Mouse (Mus musculus): Measurements from ENCODE around the gene Zfp691. TPM values are rescaled to one million over a fixed set of nuclear protein-coding genes. Genes with fewer than 3 reads are reported as not detected.

Gene Zfp691
- polyA plus RNA-seq, 1 experiment = 19.1 TPM

GRCm38 (mm10) chr4:119142230-119142871 lies 31.6 kb downstream of the Zfp691 start:
- peak; percentile 44 for DNase-seq
- H3K36me3 ChIP-seq (ENCODE audit: control insufficient read depth, insufficient read depth, low read length) = no peaks in the 10 kb centered on the region
- 70% methylated on average over 24 of the region's 24 CpGs for WGBS
- no peaks in the 10 kb centered on the region for H3K27me3 ChIP-seq (ENCODE audit: control insufficient read depth, insufficient read depth, low read length)
- no peak overlapping the region for H3K27ac ChIP-seq (ENCODE audit: control insufficient read depth, insufficient read depth, low read length)
- H3K4me1 ChIP-seq (replicated peaks; ENCODE audit: control insufficient read depth, insufficient read depth, low read length) = no peaks in the 10 kb centered on the region
- no peak overlapping the region for H3K4me3 ChIP-seq (ENCODE audit: control insufficient read depth, insufficient read depth, low read length)
- TF ChIP-seq POLR2A (IDR thresholded peaks at IDR 0.05; ENCODE audit: control insufficient read depth, extremely low read depth, insufficient read depth, low read length, poor library complexity) (no peak), CTCF (IDR thresholded peaks at IDR 0.05; ENCODE audit: borderline replicate concordance, control insufficient read depth, extremely low read depth, insufficient read depth, low read length, poor library complexity) (0 out of 2 replicates have a peak, but pooled peaks have one; percentile 28)

DNA sequence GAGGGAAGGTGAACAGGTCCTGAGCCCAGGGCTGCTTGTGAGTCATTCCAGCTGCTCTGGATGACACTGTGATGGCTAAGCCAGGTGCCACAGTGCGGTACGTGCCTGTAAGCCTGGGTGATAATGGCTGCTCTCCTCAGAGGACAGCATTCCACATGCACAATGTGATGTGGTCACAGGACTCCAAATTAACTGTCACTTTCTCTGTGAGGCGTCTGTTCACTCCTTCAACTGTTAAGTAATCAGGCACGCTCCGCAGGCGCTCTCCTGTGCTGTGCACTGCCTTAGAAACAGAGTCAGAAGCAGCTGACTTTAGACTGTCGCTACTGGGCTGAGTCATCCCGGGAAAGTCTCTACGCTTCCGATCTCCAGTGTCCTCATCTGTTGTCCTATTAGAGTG lies 32.8 kb downstream of the Zfp691 start:
- H3K4me1 ChIP-seq (replicated peaks; ENCODE audit: control insufficient read depth, insufficient read depth, low read length) = no peaks in the 10 kb centered on the region
- no peak overlapping the region for H3K4me3 ChIP-seq (ENCODE audit: control insufficient read depth, insufficient read depth, low read length)
- DNase-seq = no peak
- H3K27ac ChIP-seq (ENCODE audit: control insufficient read depth, insufficient read depth, low read length) = no peak overlapping the region
- H3K36me3 ChIP-seq (ENCODE audit: control insufficient read depth, insufficient read depth, low read length) = peaks cover 3% of the 10 kb centered on the region
- H3K27me3 ChIP-seq (ENCODE audit: control insufficient read depth, insufficient read depth, low read length) = no peaks in the 10 kb centered on the region
- TF ChIP-seq CTCF (IDR thresholded peaks at IDR 0.05; ENCODE audit: borderline replicate concordance, control insufficient read depth, extremely low read depth, insufficient read depth, low read length, poor library complexity) (no peak), POLR2A (IDR thresholded peaks at IDR 0.05; ENCODE audit: control insufficient read depth, extremely low read depth, insufficient read depth, low read length, poor library complexity) (no peak)
- 89% methylated on average over 10 of the region's 10 CpGs for WGBS

- Histone ChIP-seq H3K4me1 (replicated peaks; ENCODE audit: control insufficient read depth, insufficient read depth, low read length) (no peaks in the 10 kb centered on the region), H3K27ac (ENCODE audit: control insufficient read depth, insufficient read depth, low read length) (no peak overlapping the region), H3K36me3 (ENCODE audit: control insufficient read depth, insufficient read depth, low read length) (peaks cover 13% of the 10 kb centered on the region), H3K27me3 (ENCODE audit: control insufficient read depth, insufficient read depth, low read length) (no peaks in the 10 kb centered on the region), H3K4me3 (ENCODE audit: control insufficient read depth, insufficient read depth, low read length) (no peak overlapping the region)
- 55% methylated on average over 3 of the region's 3 CpGs for WGBS
- TF ChIP-seq CTCF (IDR thresholded peaks at IDR 0.05; ENCODE audit: borderline replicate concordance, control insufficient read depth, extremely low read depth, insufficient read depth, low read length, poor library complexity) (peak; percentile 57; the same call in 1 of the 2 replicates), POLR2A (IDR thresholded peaks at IDR 0.05; ENCODE audit: control insufficient read depth, extremely low read depth, insufficient read depth, low read length, poor library complexity) (no peak)
- DNase-seq = peak; percentile 55
Measured at GRCm38 (mm10) chr4:119140126-119140525, 33.9 kb downstream of the Zfp691 start.

DNA sequence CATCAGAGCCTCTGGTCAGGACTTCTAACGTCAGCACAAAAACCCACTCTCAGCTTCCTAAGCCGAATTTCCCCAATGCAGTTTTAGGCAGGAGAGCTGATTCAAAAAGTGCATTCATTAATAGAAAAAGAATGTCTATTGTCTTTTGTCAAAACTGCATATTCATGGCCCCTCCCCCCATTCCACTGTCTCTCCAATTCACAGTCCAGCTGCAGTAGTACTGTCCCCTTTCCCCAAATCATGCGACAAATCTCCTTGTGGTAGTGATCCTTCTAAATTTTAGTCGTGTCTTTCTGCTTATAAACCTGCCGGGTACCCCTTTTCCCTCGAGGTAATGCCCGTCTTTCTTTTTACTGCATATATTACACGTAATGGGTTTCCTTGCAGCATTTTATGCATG lies 35.2 kb downstream of the Zfp691 start:
- WGBS = 89% methylated on average over 8 of the region's 8 CpGs
- no peak overlapping the region for H3K4me3 ChIP-seq (ENCODE audit: control insufficient read depth, insufficient read depth, low read length)
- no peak overlapping the region for H3K27ac ChIP-seq (ENCODE audit: control insufficient read depth, insufficient read depth, low read length)
- no peaks in the 10 kb centered on the region for H3K27me3 ChIP-seq (ENCODE audit: control insufficient read depth, insufficient read depth, low read length)
- DNase-seq = no peak
- H3K4me1 ChIP-seq (replicated peaks; ENCODE audit: control insufficient read depth, insufficient read depth, low read length) = no peaks in the 10 kb centered on the region
- peaks cover 22% of the 10 kb centered on the region for H3K36me3 ChIP-seq (ENCODE audit: control insufficient read depth, insufficient read depth, low read length)
- TF ChIP-seq POLR2A (IDR thresholded peaks at IDR 0.05; ENCODE audit: control insufficient read depth, extremely low read depth, insufficient read depth, low read length, poor library complexity) (no peak), CTCF (IDR thresholded peaks at IDR 0.05; ENCODE audit: borderline replicate concordance, control insufficient read depth, extremely low read depth, insufficient read depth, low read length, poor library complexity) (no peak)

DNA sequence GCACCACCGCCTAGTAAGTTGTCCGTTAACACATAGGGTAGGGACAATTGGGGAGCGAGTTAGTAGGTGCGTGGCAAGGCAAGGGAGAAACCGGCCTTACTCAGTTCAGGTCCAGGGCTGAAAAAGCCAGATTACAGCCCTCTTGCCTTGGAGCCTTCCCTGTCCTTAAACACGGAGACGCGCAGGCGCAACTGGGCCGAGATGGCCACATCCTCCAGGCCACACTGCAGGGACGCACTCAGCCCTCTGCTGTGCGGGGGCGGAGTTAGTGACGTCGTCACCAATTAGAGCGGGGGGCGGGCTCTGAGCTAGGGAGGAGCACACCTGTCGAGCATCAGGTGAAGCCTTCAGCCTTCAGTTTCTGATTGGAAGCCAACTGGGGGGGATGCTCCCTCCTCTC lies 35.8 kb downstream of the Zfp691 start:
- Histone ChIP-seq H3K4me1 (replicated peaks; ENCODE audit: control insufficient read depth, insufficient read depth, low read length) (no peaks in the 10 kb centered on the region), H3K27me3 (ENCODE audit: control insufficient read depth, insufficient read depth, low read length) (no peaks in the 10 kb centered on the region), H3K4me3 (ENCODE audit: control insufficient read depth, insufficient read depth, low read length) (no peak overlapping the region), H3K36me3 (ENCODE audit: control insufficient read depth, insufficient read depth, low read length) (peaks cover 22% of the 10 kb centered on the region), H3K27ac (ENCODE audit: control insufficient read depth, insufficient read depth, low read length) (no peak overlapping the region)
- no peak for TF ChIP-seq POLR2A (IDR thresholded peaks at IDR 0.05; ENCODE audit: control insufficient read depth, extremely low read depth, insufficient read depth, low read length, poor library complexity)
- no peak for TF ChIP-seq CTCF (IDR thresholded peaks at IDR 0.05; ENCODE audit: borderline replicate concordance, control insufficient read depth, extremely low read depth, insufficient read depth, low read length, poor library complexity)
- 91% methylated on average over 18 of the region's 18 CpGs for WGBS
- DNase-seq = no peak

DNA sequence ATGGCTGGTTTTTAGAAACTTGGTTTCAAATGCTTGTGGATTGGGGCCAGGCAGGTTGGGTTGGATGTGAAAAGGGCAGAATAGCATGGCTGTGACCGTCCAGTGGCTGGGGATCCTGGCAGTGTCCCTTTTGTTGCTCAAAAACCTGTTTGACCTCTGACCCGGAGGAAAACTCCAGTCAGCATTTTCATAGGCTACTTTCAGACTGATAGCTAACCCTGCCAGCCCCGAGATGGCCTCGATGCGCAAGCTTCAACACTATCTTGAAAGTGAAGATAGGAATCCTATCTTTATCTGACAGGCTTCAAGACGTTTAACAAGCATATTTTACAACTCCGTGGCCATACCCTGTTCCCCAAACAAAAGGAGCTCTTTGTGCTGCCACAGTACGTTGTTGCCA lies 36.7 kb downstream of the Zfp691 start:
- no peak overlapping the region for H3K4me3 ChIP-seq (ENCODE audit: control insufficient read depth, insufficient read depth, low read length)
- peaks cover 22% of the 10 kb centered on the region for H3K36me3 ChIP-seq (ENCODE audit: control insufficient read depth, insufficient read depth, low read length)
- H3K4me1 ChIP-seq (replicated peaks; ENCODE audit: control insufficient read depth, insufficient read depth, low read length) = no peaks in the 10 kb centered on the region

More for the DNA sequence above, 36.7 kb downstream of the Zfp691 start:
- 95% methylated on average over 8 of the region's 8 CpGs for WGBS
- DNase-seq = no peak
- Histone ChIP-seq H3K27ac (ENCODE audit: control insufficient read depth, insufficient read depth, low read length) (no peak overlapping the region), H3K27me3 (ENCODE audit: control insufficient read depth, insufficient read depth, low read length) (no peaks in the 10 kb centered on the region)
- TF ChIP-seq POLR2A (IDR thresholded peaks at IDR 0.05; ENCODE audit: control insufficient read depth, extremely low read depth, insufficient read depth, low read length, poor library complexity) (no peak), CTCF (IDR thresholded peaks at IDR 0.05; ENCODE audit: borderline replicate concordance, control insufficient read depth, extremely low read depth, insufficient read depth, low read length, poor library complexity) (no peak)

Measured in thymus, adult 2 months (tissue).